Mouse (Mus musculus): ENCODE data around the gene 1110017D15Rik.

1110017D15Rik gene

GRCm38 (mm10) chr4:41513309-41513708, 3.8 kb downstream of the 1110017D15Rik start:
- DNase-seq (ENCODE audit: low spot score), result no peak

DNA sequence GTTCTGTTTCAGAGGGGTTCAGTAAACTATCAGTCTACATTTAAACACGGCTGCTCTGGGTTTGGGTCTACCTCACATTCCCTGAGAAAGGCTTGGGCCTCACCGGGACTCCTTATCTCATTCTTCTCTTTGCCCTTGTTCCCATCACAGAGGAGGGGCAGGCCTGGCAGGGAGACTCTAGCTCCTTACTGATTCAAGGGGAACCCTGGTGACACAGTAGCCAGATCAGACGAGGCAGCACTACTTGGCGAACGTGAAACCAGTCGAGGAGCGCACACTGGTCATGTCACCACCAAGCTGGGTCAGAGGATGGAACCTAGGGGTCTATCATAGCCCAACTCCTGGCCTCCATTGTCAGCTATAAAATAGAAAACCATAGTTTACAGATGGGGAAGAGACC, 9.1 kb downstream of the 1110017D15Rik start:
- no peak for DNase-seq (ENCODE audit: low spot score)

GRCm38 (mm10) chr4:41507326-41507924, 9.7 kb downstream of the 1110017D15Rik start:
- DNase-seq (ENCODE audit: low spot score), result no peak

DNA sequence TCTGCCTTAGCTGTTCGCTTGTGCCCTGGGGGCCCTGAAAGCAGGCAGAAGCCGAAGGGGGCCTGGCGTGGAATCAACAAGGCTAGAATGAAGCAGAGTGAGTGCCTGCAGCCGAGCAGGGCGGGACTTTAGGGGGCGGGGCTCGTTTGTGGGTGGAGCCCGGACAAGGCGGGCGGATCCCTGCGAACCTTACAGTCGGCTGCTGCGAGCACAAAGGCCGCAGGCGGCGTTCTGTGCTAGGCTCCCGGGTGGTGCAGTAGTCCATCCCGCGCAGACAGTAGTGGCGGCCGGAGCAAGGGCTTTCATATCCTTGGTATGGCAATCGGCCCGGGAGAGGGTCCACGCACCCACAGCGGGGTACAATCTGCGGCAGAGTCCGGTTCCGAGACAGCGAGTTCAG, 10.2 kb downstream of the 1110017D15Rik start:
- peak; percentile 82 for DNase-seq (ENCODE audit: low spot score)

DNA sequence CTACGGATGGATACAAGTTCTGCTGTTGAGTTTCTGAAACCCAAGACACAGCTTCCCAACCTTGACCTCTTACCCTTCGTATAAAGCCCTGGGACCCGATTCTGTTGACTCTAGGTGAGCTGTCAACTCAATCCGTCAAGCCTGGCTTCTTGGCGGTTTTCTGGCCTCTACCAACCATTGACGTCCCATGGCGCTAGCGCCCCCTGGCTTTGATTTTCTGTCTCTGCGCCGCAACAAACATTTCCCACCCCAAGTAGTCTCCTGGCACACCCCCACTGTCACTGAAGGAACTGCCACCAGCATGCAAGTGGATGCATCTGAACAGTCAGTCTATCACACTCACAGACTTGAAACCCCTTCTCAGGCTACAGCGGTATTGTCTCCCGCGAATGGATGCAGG, 11.0 kb downstream of the 1110017D15Rik start:
- no peak for DNase-seq (ENCODE audit: low spot score)

- DNase-seq (ENCODE audit: low spot score), result no peak
Measured at GRCm38 (mm10) chr4:41505131-41505551, 12.0 kb downstream of the 1110017D15Rik start.

GRCm38 (mm10) chr4:41504325-41504724, 12.8 kb downstream of the 1110017D15Rik start:
- DNase-seq (ENCODE audit: low spot score), result no peak

- DNase-seq (ENCODE audit: low spot score), result peak; percentile 97
Measured at GRCm38 (mm10) chr4:41502986-41503412, 14.1 kb downstream of the 1110017D15Rik start, which contains the start of gene AI464131. Gene AI464131 (minus strand): TSS chr4:41503076.

DNA sequence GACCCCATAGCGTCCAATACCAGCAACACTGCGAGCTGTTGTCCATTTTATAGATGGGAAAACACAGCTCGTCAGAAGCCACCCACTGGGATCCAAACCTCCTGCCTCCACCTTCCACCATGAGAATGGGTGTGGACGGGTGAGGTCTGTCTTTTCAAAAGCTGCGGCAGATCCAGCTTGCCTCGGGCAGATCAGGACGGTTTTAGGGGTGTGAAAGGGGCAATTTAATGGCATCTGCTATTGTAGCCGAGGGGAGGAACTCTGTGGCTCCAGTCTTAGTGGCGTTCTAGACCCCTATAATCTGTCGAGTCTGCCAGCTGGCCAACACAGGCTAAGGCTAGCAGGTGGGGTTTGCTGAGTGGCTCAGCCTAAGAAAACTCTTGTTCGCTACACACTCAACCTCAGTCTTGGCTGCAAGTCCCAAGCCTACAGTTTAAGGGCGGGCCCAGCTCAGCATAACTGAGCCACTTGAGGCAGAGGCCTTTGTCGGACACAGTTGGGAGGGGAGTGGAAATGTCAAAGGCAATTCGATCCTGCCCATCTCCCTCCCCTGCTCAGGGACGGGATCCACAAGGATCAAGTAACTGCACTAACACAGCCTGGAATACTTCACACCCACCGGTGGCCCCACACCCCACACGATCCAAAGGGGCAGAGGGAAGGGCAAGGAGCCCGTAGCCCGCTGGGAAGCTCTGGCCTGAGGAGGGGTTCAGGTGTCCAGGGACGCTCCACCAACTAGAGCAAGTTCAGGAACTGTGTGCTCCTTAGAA, 14.8 kb downstream of the 1110017D15Rik start:
- DNase-seq (ENCODE audit: low spot score), result no peak

DNA sequence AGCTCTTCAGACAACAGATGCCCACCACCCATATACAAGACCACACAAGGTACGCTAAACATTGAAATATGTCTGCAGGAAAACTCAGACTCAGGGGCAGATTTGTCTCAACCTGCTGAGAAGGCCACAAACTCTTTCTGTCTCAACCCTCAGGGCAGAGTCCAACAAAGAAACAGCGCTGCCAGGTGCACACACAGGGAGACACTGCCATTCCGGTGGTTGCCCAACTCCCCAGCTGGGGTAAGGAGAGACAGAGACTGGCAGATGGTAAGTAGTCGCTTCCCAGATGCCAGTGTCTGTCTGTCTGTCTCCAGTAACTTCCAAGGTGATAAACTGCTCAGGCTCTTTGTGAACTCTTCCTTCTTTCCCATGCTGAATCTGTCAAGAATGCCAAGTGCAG, 16.3 kb downstream of the 1110017D15Rik start:
- no peak for DNase-seq (ENCODE audit: low spot score)

DNA sequence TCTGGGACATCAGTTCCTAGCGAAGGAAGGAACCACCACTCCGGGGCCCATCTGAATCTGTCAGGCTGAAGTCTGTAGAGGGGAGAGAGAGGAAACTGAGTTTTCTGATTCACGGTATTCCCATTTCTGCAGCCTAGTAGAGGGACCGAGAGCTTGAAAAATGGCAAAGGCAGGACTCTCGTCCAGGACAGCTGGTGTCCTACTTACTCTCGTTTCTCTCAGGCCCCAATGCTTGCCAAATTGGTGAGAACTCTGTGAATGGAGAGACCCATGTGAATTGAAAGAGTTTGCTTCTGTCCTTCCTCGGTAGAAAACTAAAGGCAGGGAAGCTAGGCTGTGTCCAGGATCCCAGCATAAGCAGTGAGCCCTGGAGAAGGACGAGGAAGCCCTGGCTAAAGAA, 17.5 kb downstream of the 1110017D15Rik start:
- no peak for DNase-seq (ENCODE audit: low spot score)

- DNase-seq (ENCODE audit: low spot score), result no peak
Measured at GRCm38 (mm10) chr4:41498921-41499391, 18.2 kb downstream of the 1110017D15Rik start.

GRCm38 (mm10) chr4:41497995-41498845, 18.9 kb downstream of the 1110017D15Rik start:
- no peak for DNase-seq (ENCODE audit: low spot score)

DNA sequence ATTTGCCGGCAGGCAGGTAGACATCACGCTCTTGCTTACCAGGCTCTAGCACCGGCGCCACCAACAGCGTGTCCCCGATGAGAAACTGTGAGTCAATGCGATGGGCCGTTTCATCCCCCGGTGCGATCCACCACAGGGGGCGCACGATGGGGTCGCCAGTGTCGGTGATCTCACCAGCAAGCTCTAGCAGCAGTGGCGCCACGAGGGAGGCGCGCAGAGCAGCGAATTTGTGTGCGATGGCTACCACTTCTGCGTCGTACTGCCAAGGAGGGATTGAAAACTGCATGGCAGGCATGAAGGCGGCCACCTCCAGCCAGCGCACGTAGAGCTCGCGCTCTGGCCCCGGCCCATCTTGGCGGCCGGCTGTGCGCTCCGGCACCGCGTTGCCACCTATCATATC, 19.6 kb downstream of the 1110017D15Rik start:
- no peak for DNase-seq (ENCODE audit: low spot score)

DNA sequence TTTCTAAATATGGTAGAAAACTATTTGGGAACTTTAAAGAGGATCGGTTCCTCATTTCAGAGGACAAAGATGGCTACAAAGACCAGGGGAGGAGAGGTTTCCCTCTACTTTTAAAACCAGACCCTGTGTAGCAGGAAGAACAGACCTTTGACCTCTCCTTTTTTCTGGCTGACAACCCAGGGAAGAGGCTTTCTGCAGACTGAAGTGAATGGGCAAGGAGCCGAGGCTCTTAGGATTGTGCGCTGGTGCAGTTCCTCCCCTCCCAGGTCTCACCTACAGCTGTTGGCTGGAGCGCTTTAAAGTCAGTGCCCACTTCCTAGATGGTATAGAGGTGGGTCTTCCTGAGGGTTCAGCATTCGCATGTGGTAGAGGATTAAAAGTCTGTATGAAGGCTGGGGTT, 20.1 kb downstream of the 1110017D15Rik start:
- no peak for DNase-seq (ENCODE audit: low spot score)

DNA sequence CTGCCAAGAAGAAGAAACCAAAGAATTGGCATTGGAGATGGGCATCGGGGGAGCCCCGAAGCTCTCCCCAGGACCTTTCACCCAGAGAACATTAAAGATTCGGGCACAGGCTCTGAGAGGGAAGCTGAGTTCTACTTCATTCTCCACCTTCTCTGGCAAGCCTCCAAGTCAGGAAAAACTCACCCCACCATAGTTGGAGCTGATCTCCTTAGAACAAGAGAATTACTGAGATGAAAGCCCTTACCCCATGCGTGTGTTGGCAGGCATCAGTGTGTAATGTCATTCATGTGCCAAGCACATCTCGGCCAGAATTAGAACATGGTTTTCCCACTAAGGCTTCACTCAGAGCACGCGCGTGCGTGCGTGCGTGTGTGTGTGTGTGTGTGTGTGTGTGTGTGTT, 21.3 kb downstream of the 1110017D15Rik start:
- DNase-seq (ENCODE audit: low spot score), result no peak

DNA sequence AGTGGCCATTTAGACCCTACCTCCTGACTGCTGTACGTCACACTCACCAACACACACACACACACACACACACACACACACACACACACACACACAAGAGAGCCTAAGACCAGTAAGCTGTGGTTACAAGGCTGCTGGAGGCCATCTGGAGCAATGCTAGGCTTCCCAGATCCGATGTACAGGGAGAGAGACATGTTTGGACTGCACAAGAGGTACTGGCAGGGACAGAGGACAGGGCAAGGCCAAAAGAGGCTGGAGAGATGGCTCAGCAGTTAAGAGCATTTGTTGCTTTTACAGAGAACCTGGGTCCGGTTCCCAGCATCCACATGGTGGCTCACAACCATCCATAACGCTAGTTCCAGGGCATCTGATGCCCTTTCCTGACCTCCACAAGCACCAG, 22.1 kb downstream of the 1110017D15Rik start:
- no peak for DNase-seq (ENCODE audit: low spot score)

DNA sequence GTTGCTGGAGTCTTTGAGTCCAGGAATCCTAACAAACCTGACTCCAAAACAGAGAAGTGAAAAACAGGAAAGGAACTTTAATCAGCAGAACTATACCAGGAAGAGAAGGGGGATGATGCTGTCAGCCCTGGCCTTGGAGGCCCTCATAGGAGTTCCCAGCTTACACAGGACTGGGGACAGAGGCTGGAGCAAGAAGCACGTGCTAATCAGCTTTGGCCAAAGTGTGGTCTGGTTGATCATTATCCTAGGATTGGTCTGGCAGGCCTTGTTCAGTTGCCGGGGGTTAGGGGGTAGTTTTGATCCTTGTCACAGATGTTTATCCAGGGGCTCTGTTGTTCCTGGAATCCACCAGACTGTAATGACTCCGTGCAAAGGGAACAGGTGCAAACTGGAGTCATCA, 22.8 kb downstream of the 1110017D15Rik start:
- no peak for DNase-seq (ENCODE audit: low spot score)

DNA sequence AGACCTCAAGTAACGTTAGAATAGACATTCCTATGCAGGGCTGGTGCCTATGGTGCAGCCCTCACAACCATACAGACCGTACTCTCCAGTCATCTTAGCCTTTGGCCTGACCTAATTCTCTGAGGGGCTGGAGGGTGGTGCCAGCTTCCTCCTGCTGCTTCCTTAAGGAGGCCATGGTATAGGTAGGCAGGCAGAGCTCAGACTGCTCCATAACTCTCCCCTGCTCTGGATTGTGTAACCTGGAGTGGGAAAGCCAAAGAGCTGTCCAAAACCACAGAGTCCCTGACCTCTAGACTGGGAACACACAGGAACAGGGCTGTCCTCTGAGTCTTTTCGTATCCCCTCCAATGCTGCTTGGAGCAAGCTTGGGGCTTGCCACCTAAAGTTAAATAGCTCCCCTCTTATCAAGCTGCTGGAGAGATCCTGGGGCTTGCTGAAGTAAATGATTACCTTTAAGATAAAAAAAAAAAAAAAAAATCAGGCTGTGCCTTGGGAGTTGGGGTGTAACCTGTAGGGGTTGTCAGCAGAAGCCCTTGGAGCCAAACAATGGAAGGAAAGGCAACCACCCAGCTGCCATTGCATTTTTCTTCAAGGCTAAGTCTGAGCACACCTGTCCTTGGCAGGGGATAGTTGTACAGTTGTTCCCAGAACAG, 23.5 kb downstream of the 1110017D15Rik start:
- no peak for DNase-seq (ENCODE audit: low spot score)

GRCm38 (mm10) chr4:41492951-41493350, 24.2 kb downstream of the 1110017D15Rik start:
- no peak for DNase-seq (ENCODE audit: low spot score)

- DNase-seq (ENCODE audit: low spot score), result peak; percentile 45
Measured at GRCm38 (mm10) chr4:41481601-41482017, 35.5 kb downstream of the 1110017D15Rik start.

DNA sequence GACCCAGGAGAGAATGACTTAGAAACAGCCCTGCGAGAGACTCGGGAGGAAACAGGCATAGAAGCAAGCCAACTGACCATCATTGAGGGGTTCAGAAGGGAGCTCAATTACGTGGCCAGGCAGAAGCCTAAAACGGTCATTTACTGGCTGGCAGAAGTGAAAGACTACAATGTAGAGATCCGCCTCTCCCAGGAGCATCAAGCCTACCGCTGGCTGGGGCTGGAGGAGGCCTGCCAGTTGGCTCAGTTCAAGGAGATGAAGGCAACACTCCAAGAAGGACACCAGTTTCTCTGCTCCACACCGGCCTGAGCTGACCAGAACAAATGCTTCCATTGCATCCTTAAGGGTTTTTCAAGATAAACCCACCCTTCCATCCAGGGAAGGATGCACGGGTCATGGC, 36.9 kb downstream of the 1110017D15Rik start:
- peak; percentile 69 for DNase-seq (ENCODE audit: low spot score)
